Mouse (Mus musculus) midbrain, postnatal 0 days (tissue): Measurements from ENCODE around the gene Stat2. TPM values are rescaled to one million over a fixed set of nuclear protein-coding genes. Genes with fewer than 3 reads are reported as not detected.
A peak's percentile ranks its signal among the peaks of the same experiment; 100 is the strongest.
"Not testable (repeated sequence)": the region's sequence is repeated elsewhere in the genome, so short reads cannot be mapped to it uniquely, and the experiment has no call there.

ENCODE experiments used
- ATAC-seq: fragments of 200-750 bp; cut with Nextera tagmentation; 2 replicates; pipeline ENCODE4 v1.8.0; 2017; ENCODE audit warnings: moderate number of reproducible peaks, mild to moderate bottlenecking, moderate TSS enrichment, moderate library complexity; ENCODE audit not compliant: low FRiP score
- DNase-seq: peaks from one replicate; pipeline ENCODE4 v3.0.0-alpha.2; 2015; ENCODE audit warnings: low spot score
- H3K27ac ChIP-seq: fragments of 300-500 bp; sonication (generic); 2 replicates; pipeline ENCODE4 v1.5.1; 2014; ENCODE audit warnings: low read depth, mild to moderate bottlenecking, low read length, mixed read lengths
- H3K27me3 ChIP-seq: fragments of 300-500 bp; sonication (generic); 2 replicates; pipeline ENCODE4 v1.6.1; 2014; ENCODE audit warnings: low read length, control low read depth, mixed read lengths; ENCODE audit not compliant: insufficient read depth
- H3K36me3 ChIP-seq: fragments of 300-500 bp; sonication (generic); 2 replicates; pipeline ENCODE4 v1.6.1; 2014; ENCODE audit warnings: low read length, control low read depth, mixed read lengths; ENCODE audit not compliant: insufficient read depth
- H3K4me1 ChIP-seq: fragments of 300-500 bp; sonication (generic); 2 replicates; pipeline ENCODE4 v1.6.1; 2014; ENCODE audit warnings: mild to moderate bottlenecking, control low read depth, antibody characterized with exemption, low read length, mixed read lengths; ENCODE audit not compliant: insufficient read depth
- H3K4me2 ChIP-seq: fragments of 300-500 bp; sonication (generic); 2 replicates; pipeline ENCODE4 v1.6.1; 2014; ENCODE audit warnings: low read depth, mild to moderate bottlenecking, low read length, mixed read lengths; ENCODE audit not compliant: poor library complexity, severe bottlenecking
- H3K4me3 ChIP-seq: fragments of 300-500 bp; sonication (generic); 2 replicates; pipeline ENCODE4 v1.5.1; 2014; ENCODE audit warnings: low read depth, mild to moderate bottlenecking, low read length, moderate library complexity
- H3K9ac ChIP-seq: fragments of 300-500 bp; sonication (generic); replicated peaks from 2 replicates; pipeline ENCODE4 v1.6.1; 2014; ENCODE audit warnings: mild to moderate bottlenecking, low read length, moderate library complexity, mixed read lengths; ENCODE audit not compliant: poor library complexity, severe bottlenecking
- H3K9me3 ChIP-seq: fragments of 300-500 bp; sonication (generic); 2 replicates; pipeline ENCODE4 v1.6.1; 2016; ENCODE audit warnings: low read length, control low read depth
- CTCF ChIP-seq: IDR thresholded peaks from 2 replicates; pipeline ENCODE4 v1.5.1; 2016; ENCODE audit warnings: antibody characterized with exemption, mild to moderate bottlenecking
- WGBS: fragments of 180-500 bp; shearing (Covaris S2); extraction: QIAGEN DNeasy Blood & Tissue Kit; methylation state at CpG from one replicate; pipeline ENCODE4 v1.1.7; 2014; 5-methylcytosine and 5-hydroxymethylcytosine counted together
- polyA plus RNA-seq: library from polyadenylated mRNA; unstranded; fragments of >200 nt; fragmentation: Nextera tagmentation; extraction: Ambion mirVana; gene quantifications from 2 replicates; pipeline ENCODE4 v1.2.1, GENCODE M21; 2015
- total RNA-seq: library from RNA; depleted of rRNA; stranded (reverse); fragments of >200 nt; gene quantifications from 2 replicates; pipeline ENCODE4 v1.2.3, GENCODE M21; 2014

Gene Stat2
- total and polyA plus RNA-seq, 2 experiments from 2014 or later: 9.8 to 12.9 TPM

- ATAC-seq: peak; percentile 56
Observed at GRCm38 (mm10) chr10:128283604-128284579, 13.5 kb downstream of the Stat2 start.

GRCm38 (mm10) chr10:128290594-128290993 lies 20.2 kb downstream of the Stat2 start:
- H3K27ac ChIP-seq, H3K4me2 ChIP-seq, H3K4me3 ChIP-seq, DNase-seq, H3K27me3 ChIP-seq, H3K9me3 ChIP-seq, H3K9ac ChIP-seq, ATAC-seq, H3K4me1 ChIP-seq: not testable (repeated sequence)
- 78% methylated on average over 1 of the region's 1 CpGs for WGBS
- peaks cover 30% of the 10 kb centered on the region for H3K36me3 ChIP-seq

More at GRCm38 (mm10) chr10:128283604-128284579, 13.5 kb downstream of the Stat2 start:
- DNase-seq: peak; percentile 86
- H3K27ac ChIP-seq: no peak overlapping the region
- H3K9me3 ChIP-seq: no peaks in the 10 kb centered on the region
- H3K4me2 ChIP-seq: no peak overlapping the region
- H3K9ac ChIP-seq: no peak overlapping the region
- H3K4me3 ChIP-seq: no peak overlapping the region
- no peaks in the 10 kb centered on the region for H3K4me1 ChIP-seq
- WGBS: 63% methylated on average over 31 of the region's 31 CpGs
- H3K27me3 ChIP-seq: no peaks in the 10 kb centered on the region
- TF ChIP-seq CTCF: peak; percentile 85
- peaks cover 45% of the 10 kb centered on the region for H3K36me3 ChIP-seq

- H3K4me3 ChIP-seq: no peak overlapping the region
- H3K36me3 ChIP-seq: peaks cover 12% of the 10 kb centered on the region
- H3K9ac ChIP-seq: no peak overlapping the region
- no peaks in the 10 kb centered on the region for H3K27me3 ChIP-seq
- no peak for ATAC-seq
- H3K4me2 ChIP-seq: no peak overlapping the region
- no peak for TF ChIP-seq CTCF
- no peak overlapping the region for H3K27ac ChIP-seq
- WGBS: 67% methylated on average over 13 of the region's 13 CpGs
- H3K4me1 ChIP-seq: no peaks in the 10 kb centered on the region
- peak; percentile 28 for DNase-seq
- no peaks in the 10 kb centered on the region for H3K9me3 ChIP-seq
Observed at GRCm38 (mm10) chr10:128296370-128297090, 26.2 kb downstream of the Stat2 start.

GRCm38 (mm10) chr10:128297221-128297620 lies 26.9 kb downstream of the Stat2 start:
- Histone ChIP-seq H3K4me3 (no peak overlapping the region), H3K4me1 (no peaks in the 10 kb centered on the region), H3K9me3 (no peaks in the 10 kb centered on the region), H3K36me3 (peaks cover 7% of the 10 kb centered on the region), H3K9ac (no peak overlapping the region), H3K4me2 (no peak overlapping the region), H3K27me3 (no peaks in the 10 kb centered on the region), H3K27ac (no peak overlapping the region)
- TF ChIP-seq CTCF: no peak
- no peak for ATAC-seq
- peak; percentile 10 for DNase-seq
- 71% methylated on average over 4 of the region's 4 CpGs for WGBS

GRCm38 (mm10) chr10:128297622-128298021 lies 27.3 kb downstream of the Stat2 start:
- Histone ChIP-seq H3K27ac (no peak overlapping the region), H3K9ac (no peak overlapping the region), H3K9me3 (no peaks in the 10 kb centered on the region), H3K27me3 (no peaks in the 10 kb centered on the region), H3K4me2 (no peak overlapping the region), H3K36me3 (peaks cover 3% of the 10 kb centered on the region; the same call in 1 of the 2 replicates), H3K4me3 (no peak overlapping the region), H3K4me1 (no peaks in the 10 kb centered on the region)
- DNase-seq: peak; percentile 10
- 74% methylated on average over 11 of the region's 11 CpGs for WGBS
- no peak for TF ChIP-seq CTCF
- no peak for ATAC-seq
